Mouse (Mus musculus) embryonic facial prominence, embryonic 15.5 days (tissue): ENCODE measurements around the gene Slfn8. TPM values are rescaled to one million over a fixed set of nuclear protein-coding genes. Genes with fewer than 3 reads are reported as not detected.
A peak's percentile ranks its signal among the peaks of the same experiment; 100 is the strongest.
"Not testable (repeated sequence)": the region's sequence is repeated elsewhere in the genome, so short reads cannot be mapped to it uniquely, and the experiment has no call there.

Experiments used
- ATAC-seq: fragments of 200-750 bp; cut with Nextera tagmentation; 2 replicates; pipeline ENCODE4 v1.8.0; 2017; ENCODE audit warnings: low read depth, moderate TSS enrichment; ENCODE audit not compliant: insufficient number of reproducible peaks, low FRiP score, low TSS enrichment
- H3K27ac ChIP-seq: fragments of 300-500 bp; sonication (generic); replicated peaks from 2 replicates; pipeline ENCODE4 v1.5.1; 2015; ENCODE audit warnings: mild to moderate bottlenecking, inconsistent platforms
- H3K27me3 ChIP-seq: fragments of 300-500 bp; sonication (generic); 2 replicates; pipeline ENCODE4 v1.6.1; 2015; ENCODE audit warnings: inconsistent platforms
- H3K36me3 ChIP-seq: fragments of 300-500 bp; sonication (generic); 2 replicates; pipeline ENCODE4 v1.6.1; 2015; ENCODE audit warnings: mild to moderate bottlenecking, inconsistent platforms
- H3K4me1 ChIP-seq: fragments of 300-500 bp; sonication (generic); 2 replicates; pipeline ENCODE4 v1.6.1; 2015; ENCODE audit warnings: inconsistent platforms
- H3K4me2 ChIP-seq: fragments of 300-500 bp; sonication (generic); replicated peaks from 2 replicates; pipeline ENCODE4 v1.6.1; 2015; ENCODE audit warnings: mild to moderate bottlenecking, inconsistent platforms
- H3K4me3 ChIP-seq: fragments of 300-500 bp; sonication (generic); replicated peaks from 2 replicates; pipeline ENCODE4 v1.5.1; 2015; ENCODE audit warnings: mild to moderate bottlenecking, inconsistent platforms
- H3K9ac ChIP-seq: fragments of 300-500 bp; sonication (generic); 2 replicates; pipeline ENCODE4 v1.6.1; 2015; ENCODE audit warnings: inconsistent platforms
- H3K9me3 ChIP-seq: fragments of 300-500 bp; sonication (generic); replicated peaks from 2 replicates; pipeline ENCODE4 v1.6.1; 2016; ENCODE audit warnings: inconsistent platforms
- WGBS: fragments of 180-500 bp; shearing (Covaris S2); methylation state at CpG from one replicate; pipeline ENCODE4 v1.1.7; 2015; 5-methylcytosine and 5-hydroxymethylcytosine counted together
- polyA plus RNA-seq: library from polyadenylated mRNA; unstranded; fragments of >200 nt; fragmentation: Nextera tagmentation; extraction: Ambion mirVana; gene quantifications from 2 replicates; pipeline ENCODE4 v1.2.1, GENCODE M21; 2015

The Slfn8 gene
- polyA plus RNA-seq, 1 experiment from 2014 or later = 1.0 TPM

DNA sequence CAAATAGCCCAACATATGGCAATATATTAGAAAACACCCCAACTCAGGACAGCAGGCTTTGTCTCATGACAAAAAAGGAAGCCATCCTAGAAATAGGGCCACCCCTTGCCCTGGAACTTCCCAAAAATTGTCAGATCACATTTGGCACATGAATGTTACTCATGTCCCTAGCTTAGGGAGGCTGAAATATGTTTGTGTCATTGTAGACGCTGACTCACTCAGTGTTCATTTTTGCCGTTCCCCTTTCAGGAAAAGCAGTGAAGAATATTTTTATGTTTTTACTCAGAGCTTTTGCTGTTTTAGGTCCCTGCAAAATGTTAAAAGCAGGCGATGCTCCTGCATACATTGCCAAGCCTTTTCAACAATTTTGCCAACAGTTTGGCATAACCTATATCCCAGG lies 25.0 kb upstream of the Slfn8 start:
- ATAC-seq = no peak
- no peaks in the 10 kb centered on the region for H3K9me3 ChIP-seq
- H3K9ac ChIP-seq = no peak overlapping the region
- no peak overlapping the region for H3K4me2 ChIP-seq
- H3K27ac ChIP-seq = no peak overlapping the region
- 73% methylated on average over 3 of the region's 3 CpGs for WGBS
- H3K4me3 ChIP-seq = no peak overlapping the region
- H3K36me3 ChIP-seq = no peaks in the 10 kb centered on the region
- H3K4me1 ChIP-seq = no peaks in the 10 kb centered on the region
- no peaks in the 10 kb centered on the region for H3K27me3 ChIP-seq

DNA sequence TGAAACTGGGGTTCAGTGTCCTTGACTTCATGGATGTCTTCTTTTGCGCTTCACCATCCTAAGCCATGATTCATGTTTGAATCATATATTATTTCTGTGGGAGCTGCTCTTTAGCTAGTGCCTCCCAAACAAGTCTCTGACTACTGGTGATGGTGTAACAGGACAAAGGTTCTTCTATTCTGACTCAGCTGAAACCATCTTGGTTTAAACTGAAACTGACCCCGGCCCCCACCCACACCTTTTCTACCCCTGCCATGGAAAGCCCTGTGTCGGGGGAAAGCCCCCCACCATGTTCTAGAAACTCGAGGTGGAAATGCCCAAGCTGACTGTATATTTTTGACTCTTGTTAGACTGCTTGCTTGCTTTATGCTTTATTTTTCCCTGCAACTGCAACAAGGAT lies 23.3 kb upstream of the Slfn8 start:
- Histone ChIP-seq H3K4me2 (no peak overlapping the region), H3K36me3 (no peaks in the 10 kb centered on the region), H3K4me3 (no peak overlapping the region), H3K9me3 (no peaks in the 10 kb centered on the region), H3K9ac (no peak overlapping the region), H3K27me3 (0 out of 2 replicates have a peak, but pooled peaks cover 4% of the 10 kb centered on the region), H3K27ac (no peak overlapping the region), H3K4me1 (no peaks in the 10 kb centered on the region)
- ATAC-seq = no peak
- WGBS = 80% methylated on average over 4 of the region's 4 CpGs

DNA sequence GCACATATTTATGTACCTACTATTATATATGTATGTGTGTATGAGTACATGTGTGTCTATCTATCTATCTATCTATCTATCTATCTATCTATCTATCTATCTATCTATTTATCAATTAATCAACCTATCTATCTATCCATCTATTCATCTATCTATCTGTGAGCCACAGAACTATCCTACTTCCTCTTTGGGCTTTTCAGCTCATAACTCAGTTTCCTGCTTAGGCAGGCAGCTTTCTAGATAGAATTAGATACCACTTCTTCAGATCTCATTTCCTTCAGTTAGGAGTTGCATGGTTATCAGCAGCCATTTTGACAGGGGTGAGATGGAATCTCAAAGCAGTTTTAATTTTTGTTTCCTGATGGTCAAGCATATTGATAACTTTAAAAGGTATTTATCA lies 20.4 kb upstream of the Slfn8 start:
- Histone ChIP-seq H3K27me3 (0 out of 2 replicates have a peak, but pooled peaks cover 4% of the 10 kb centered on the region), H3K4me3 (no peak overlapping the region), H3K9ac (no peak overlapping the region), H3K9me3 (no peaks in the 10 kb centered on the region), H3K36me3 (no peaks in the 10 kb centered on the region), H3K4me2 (no peak overlapping the region), H3K4me1 (no peaks in the 10 kb centered on the region), H3K27ac (no peak overlapping the region)
- ATAC-seq = no peak

DNA sequence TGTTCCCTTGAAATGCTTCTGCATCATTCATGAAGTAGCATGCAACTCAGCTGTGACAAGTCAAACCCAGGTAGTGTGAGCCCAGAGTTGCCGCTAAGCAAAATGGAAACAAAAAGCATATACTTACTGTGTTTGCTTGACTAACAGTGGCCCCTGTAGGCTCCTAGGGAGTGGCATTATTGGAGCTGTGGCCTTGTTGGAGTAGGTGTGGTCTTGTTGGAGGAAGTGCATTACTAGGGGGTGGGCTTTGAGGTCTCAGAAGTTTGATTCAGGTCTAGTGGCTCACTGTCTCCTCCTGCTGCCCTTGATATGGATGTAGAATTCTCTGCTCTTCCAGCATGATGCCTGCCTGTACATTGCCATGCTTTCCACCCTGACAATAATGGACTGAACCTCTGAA lies 19.7 kb upstream of the Slfn8 start:
- no peaks in the 10 kb centered on the region for H3K9me3 ChIP-seq
- peak overlapping the region; percentile 16 for H3K4me3 ChIP-seq
- 26% methylated on average over 1 of the region's 1 CpGs for WGBS
- no peak overlapping the region for H3K27ac ChIP-seq
- H3K9ac ChIP-seq = no peak overlapping the region
- no peaks in the 10 kb centered on the region for H3K4me1 ChIP-seq
- no peaks in the 10 kb centered on the region for H3K36me3 ChIP-seq
- H3K4me2 ChIP-seq = no peak overlapping the region
- 0 out of 2 replicates have a peak, but pooled peaks cover 4% of the 10 kb centered on the region for H3K27me3 ChIP-seq
- no peak for ATAC-seq

DNA sequence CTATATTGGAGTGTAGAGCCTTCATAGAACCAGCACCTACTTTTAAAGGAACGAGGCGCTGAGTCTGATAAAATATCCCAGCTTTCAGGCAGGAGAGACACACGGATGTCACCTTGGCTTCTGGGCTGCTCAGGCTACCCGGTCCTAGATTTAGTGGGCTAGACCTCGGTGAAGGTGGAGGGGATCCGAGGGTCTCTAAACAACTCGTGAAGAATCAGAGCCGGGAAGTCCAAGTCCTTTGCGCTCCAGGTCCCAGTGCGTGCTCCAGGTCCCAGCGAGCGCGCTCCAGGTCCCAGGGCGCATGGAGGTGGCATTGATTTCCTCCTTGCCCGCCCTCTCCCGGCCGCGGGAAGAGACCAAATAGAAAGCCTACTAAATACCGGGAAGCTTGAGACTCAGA lies 19.2 kb upstream of the Slfn8 start:
- Histone ChIP-seq H3K27me3 (0 out of 2 replicates have a peak, but pooled peaks cover 4% of the 10 kb centered on the region), H3K36me3 (no peaks in the 10 kb centered on the region), H3K9ac (no peak overlapping the region), H3K27ac (no peak overlapping the region), H3K4me1 (no peaks in the 10 kb centered on the region), H3K4me2 (peak overlapping the region; percentile 26; the same call in 1 of the 2 replicates), H3K4me3 (peak overlapping the region; percentile 16), H3K9me3 (no peaks in the 10 kb centered on the region)
- WGBS = 12% methylated on average over 19 of the region's 19 CpGs
- ATAC-seq = no peak

DNA sequence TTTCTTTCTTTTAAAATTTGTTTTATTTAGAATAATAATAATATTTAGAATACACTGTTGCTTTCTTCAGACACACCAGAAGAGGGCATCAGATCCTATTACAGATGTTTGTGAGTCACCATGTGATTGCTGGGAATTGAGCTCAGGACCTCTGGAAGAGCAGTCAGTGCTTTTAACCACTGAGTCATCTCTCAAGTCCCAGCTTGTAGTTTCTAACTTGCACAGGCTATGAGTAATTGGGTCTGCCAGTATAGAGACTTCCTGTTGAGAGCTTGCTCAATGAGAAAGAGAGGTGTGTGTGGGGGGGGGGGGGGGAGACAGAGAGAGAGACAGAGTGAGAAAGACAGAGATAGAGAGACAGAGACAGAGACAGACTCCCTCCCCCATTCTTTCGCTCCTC lies 18.5 kb upstream of the Slfn8 start:
- H3K9ac ChIP-seq = no peak overlapping the region
- WGBS = 67% methylated on average over 1 of the region's 1 CpGs

DNA sequence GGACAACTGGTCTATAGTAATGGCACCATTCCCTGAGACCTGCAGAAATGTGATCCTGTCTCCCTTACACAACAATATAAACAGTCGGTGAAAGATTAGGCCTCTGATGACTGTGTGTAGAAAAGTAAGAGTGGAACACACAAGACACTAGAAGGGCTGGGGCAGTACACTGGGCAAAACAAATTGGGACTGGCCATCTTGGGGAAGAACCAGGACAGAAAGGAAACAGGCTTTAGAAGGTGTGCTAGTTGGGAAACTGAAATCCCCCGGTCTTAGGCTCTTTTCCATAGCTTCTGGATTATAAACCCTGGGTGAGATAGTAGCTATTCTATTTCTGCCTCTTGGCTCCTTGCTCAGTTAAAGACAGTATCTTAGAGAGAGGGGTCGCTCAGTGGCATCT lies 18.1 kb upstream of the Slfn8 start:
- not testable (repeated sequence) for H3K27me3 ChIP-seq, ATAC-seq, H3K27ac ChIP-seq, H3K36me3 ChIP-seq, H3K9me3 ChIP-seq, H3K4me2 ChIP-seq, H3K9ac ChIP-seq, H3K4me1 ChIP-seq, H3K4me3 ChIP-seq
- 75% methylated on average over 3 of the region's 3 CpGs for WGBS

More for the DNA sequence above, 18.5 kb upstream of the Slfn8 start:
- H3K4me3 ChIP-seq = no peak overlapping the region
- no peak for ATAC-seq
- H3K27me3 ChIP-seq = 0 out of 2 replicates have a peak, but pooled peaks cover 4% of the 10 kb centered on the region
- no peaks in the 10 kb centered on the region for H3K36me3 ChIP-seq
- no peaks in the 10 kb centered on the region for H3K9me3 ChIP-seq
- H3K4me1 ChIP-seq = no peaks in the 10 kb centered on the region
- H3K27ac ChIP-seq = no peak overlapping the region
- no peak overlapping the region for H3K4me2 ChIP-seq

DNA sequence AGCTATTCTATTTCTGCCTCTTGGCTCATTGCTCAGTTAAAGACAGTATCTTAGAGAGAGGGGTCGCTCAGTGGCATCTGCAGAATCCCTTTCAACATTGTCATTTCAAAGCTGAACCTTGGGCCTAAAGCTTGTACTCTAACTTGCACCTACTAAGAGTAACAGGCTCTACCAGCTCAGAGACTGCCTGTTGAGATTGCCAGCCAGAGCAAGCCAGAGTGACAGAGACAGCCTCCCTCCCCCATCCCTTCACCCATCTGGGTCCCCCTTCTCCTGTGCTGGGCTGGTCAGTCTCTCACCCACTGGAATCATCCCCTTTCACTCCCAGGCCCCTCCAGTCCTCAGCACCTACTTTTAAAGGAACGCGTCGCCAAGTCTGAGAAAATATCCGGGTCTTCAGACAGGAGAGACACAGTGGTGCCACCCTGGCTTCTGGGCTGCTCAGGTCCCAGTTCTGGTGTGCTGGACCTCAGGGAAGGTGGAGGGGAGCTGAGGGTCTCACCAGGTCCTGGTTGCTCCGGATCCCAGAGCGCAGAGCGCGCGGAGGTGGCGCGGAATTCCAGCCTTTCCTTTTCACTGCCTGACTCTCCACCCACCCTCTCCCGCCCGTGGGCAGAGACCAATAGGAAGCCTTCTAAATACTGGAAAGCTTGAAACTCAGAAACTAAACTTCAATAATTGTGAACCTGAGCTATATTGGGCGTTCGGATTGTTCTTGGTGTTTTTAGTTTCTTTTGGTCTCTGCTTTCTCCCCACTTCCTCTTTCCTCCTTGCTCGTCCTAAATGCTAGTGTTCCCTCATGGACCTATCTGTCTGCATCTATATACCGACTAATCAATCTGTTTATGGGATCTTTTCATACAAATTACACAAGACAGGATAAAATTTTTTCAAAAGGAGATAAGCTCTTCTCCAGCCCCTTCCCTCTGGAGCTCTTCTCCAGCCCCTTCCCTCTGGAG lies 770 bp downstream of the Slfn8 start:
- H3K4me1 ChIP-seq, ATAC-seq, H3K4me3 ChIP-seq, H3K9me3 ChIP-seq, H3K27ac ChIP-seq, H3K9ac ChIP-seq, H3K4me2 ChIP-seq, H3K36me3 ChIP-seq, H3K27me3 ChIP-seq: not testable (repeated sequence)
- 78% methylated on average over 18 of the region's 18 CpGs for WGBS

DNA sequence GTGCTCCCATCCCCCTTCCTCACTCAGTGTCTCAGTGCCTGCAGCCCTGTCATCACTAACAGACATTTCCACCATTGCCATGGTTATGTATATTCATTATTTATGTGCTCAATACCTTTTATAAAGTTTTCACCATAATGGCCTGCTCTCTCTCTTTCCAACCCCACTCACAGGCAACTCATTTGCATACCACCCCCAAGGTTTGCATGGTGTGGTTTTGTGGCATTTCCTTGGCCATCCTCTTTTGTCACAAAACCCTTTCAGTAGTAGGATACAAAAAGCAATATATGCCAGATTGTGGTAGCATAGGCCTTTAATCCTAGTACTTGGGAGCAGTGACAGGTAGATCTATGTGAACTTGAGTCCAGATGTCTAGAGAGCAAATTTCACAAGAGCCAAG lies 4.5 kb downstream of the Slfn8 start:
- H3K9me3 ChIP-seq = no peaks in the 10 kb centered on the region
- H3K4me1 ChIP-seq = 0 out of 2 replicates have a peak, but pooled peaks cover 6% of the 10 kb centered on the region
- ATAC-seq = no peak
- H3K27ac ChIP-seq = no peak overlapping the region
- no peak overlapping the region for H3K4me2 ChIP-seq
- H3K4me3 ChIP-seq = no peak overlapping the region
- H3K27me3 ChIP-seq = no peaks in the 10 kb centered on the region
- H3K36me3 ChIP-seq = no peaks in the 10 kb centered on the region
- no peak overlapping the region for H3K9ac ChIP-seq

DNA sequence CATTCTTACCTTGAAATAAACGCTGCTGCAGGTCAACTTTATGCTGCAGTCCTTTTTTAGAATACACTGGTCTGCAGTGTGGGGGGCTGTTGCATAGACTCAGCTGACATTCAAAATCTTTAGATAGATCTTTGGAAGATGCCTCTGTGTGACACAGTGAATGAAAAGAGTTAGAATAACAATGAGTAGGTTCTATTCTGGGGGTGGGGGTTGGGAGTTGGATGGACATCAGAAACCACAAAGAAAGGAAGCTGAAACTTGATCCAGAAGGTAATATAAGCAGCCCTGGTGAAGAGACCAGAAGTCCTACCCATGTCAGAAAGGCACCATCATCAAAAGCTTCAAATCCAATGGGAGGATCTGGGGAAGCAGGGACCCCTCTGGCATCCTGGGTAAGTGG lies 7.3 kb downstream of the Slfn8 start:
- no peak overlapping the region for H3K27ac ChIP-seq

DNA sequence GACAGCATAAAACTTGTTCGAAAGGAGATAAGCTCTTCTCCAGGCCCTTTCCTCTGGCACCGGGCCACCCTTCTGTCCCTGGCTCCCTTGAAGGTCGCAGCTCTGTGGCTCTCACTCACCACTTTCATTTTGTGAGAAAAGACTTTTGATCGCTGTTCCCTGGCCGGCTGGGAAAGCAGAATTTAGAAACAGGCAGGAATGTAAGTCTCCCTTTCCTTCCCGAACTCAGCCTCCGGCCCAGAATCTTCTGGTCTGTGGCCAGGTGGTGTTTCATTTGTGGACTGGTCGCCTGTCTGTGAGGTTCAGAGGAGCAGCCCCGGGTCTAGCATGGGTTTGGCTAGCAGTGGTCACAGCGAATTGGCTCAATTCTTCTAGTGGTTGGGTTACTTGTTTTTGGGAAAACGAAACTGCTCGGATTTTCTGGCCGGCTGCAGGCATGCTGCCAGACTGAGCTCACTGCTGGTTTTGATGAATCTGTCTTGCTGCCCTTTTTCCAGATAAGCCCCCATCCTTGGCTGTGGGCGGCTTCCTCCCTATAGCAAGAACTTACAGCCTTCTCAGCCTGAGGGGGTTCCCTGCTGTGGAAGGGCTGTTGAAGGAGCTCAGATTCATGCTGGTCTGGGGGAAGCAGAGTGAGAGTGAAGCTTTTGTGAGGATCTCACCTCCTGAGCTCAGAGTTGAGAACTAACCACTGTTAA lies 29.0 kb downstream of the Slfn8 start, which contains the start of gene Slfn9:
Gene Slfn9 (minus strand): TSS at position 362 of the 698 bp plus-strand sequence.
- no peak; the same call in 1 of the 2 replicates for ATAC-seq
- peak within 1 kb of the TSS; percentile 47 for H3K4me3 ChIP-seq
- no peaks in the 10 kb centered on the region for H3K9me3 ChIP-seq
- H3K9ac ChIP-seq = peak within 1 kb of the TSS; percentile 18
- WGBS = under 1% methylated on average over 14 of the region's 14 CpGs
- H3K27ac ChIP-seq = peak within 1 kb of the TSS; percentile 67
- H3K4me2 ChIP-seq = peak within 1 kb of the TSS; percentile 64
- H3K36me3 ChIP-seq = peaks cover 2% of the 10 kb centered on the region; the same call in 1 of the 2 replicates
- no peaks in the 10 kb centered on the region for H3K27me3 ChIP-seq
- peaks cover 11% of the 10 kb centered on the region for H3K4me1 ChIP-seq

More for the DNA sequence above, 7.3 kb downstream of the Slfn8 start:
- H3K9me3 ChIP-seq = no peaks in the 10 kb centered on the region
- H3K36me3 ChIP-seq = no peaks in the 10 kb centered on the region
- WGBS = 88% methylated on average over 1 of the region's 1 CpGs
- H3K9ac ChIP-seq = no peak overlapping the region
- H3K4me2 ChIP-seq = no peak overlapping the region
- H3K4me3 ChIP-seq = no peak overlapping the region
- no peaks in the 10 kb centered on the region for H3K4me1 ChIP-seq
- ATAC-seq = no peak
- no peaks in the 10 kb centered on the region for H3K27me3 ChIP-seq
